Mouse (Mus musculus) stomach, embryonic 14.5 days (tissue): ENCODE data around the gene Ccser1. TPM values are rescaled to one million over a fixed set of nuclear protein-coding genes. Genes with fewer than 3 reads are reported as not detected.

Experiments
- ATAC-seq: fragments of 200-750 bp; cut with Nextera tagmentation; 2 replicates; pipeline ENCODE4 v1.8.0; 2017; ENCODE audit warnings: low read depth, moderate TSS enrichment; ENCODE audit not compliant: insufficient number of reproducible peaks, insufficient read depth, low FRiP score
- H3K27ac ChIP-seq: fragments of 300-500 bp; sonication (generic); 2 replicates; pipeline ENCODE4 v1.5.1; 2014; ENCODE audit warnings: mild to moderate bottlenecking, low read length, moderate library complexity, mixed read lengths
- H3K27me3 ChIP-seq: fragments of 300-500 bp; sonication (generic); 2 replicates; pipeline ENCODE4 v1.6.1; 2014; ENCODE audit warnings: low read length, control low read depth, mixed read lengths; ENCODE audit not compliant: control insufficient read depth, insufficient read depth
- H3K36me3 ChIP-seq: fragments of 300-500 bp; sonication (generic); 2 replicates; pipeline ENCODE4 v1.6.1; 2014; ENCODE audit warnings: mild to moderate bottlenecking, control low read depth, low read length, moderate library complexity, mixed read lengths; ENCODE audit not compliant: control insufficient read depth, insufficient read depth
- H3K4me1 ChIP-seq: fragments of 300-500 bp; sonication (generic); 2 replicates; pipeline ENCODE4 v1.6.1; 2014; ENCODE audit warnings: low read length, control low read depth, mixed read lengths; ENCODE audit not compliant: control insufficient read depth, insufficient read depth
- H3K4me2 ChIP-seq: fragments of 300-500 bp; sonication (generic); replicated peaks from 2 replicates; pipeline ENCODE4 v1.6.1; 2014; ENCODE audit warnings: low read depth, low read length, control low read depth
- H3K4me3 ChIP-seq: fragments of 300-500 bp; sonication (generic); 2 replicates; pipeline ENCODE4 v1.5.1; 2014; ENCODE audit warnings: low read depth, low read length, control low read depth
- H3K9ac ChIP-seq: fragments of 300-500 bp; sonication (generic); replicated peaks from 2 replicates; pipeline ENCODE4 v1.6.1; 2014; ENCODE audit warnings: low read depth, mild to moderate bottlenecking, control low read depth, low read length, moderate library complexity, mixed read lengths
- H3K9me3 ChIP-seq: fragments of 300-500 bp; sonication (generic); 2 replicates; pipeline ENCODE4 v1.6.1; 2016; ENCODE audit warnings: low read depth, low read length, control low read depth; ENCODE audit not compliant: control insufficient read depth
- WGBS: fragments of 180-500 bp; shearing (Covaris S2); extraction: QIAGEN DNeasy Blood & Tissue Kit; methylation state at CpG from one replicate; pipeline ENCODE4 v1.1.7; 2014; 5-methylcytosine and 5-hydroxymethylcytosine counted together
- polyA plus RNA-seq: library from polyadenylated mRNA; unstranded; fragments of >200 nt; fragmentation: Nextera tagmentation; extraction: Ambion mirVana; gene quantifications from 2 replicates; pipeline ENCODE4 v1.2.1, GENCODE M21; 2014

Gene Ccser1
- polyA plus RNA-seq, 1 experiment from 2014 or later, result 5.8 TPM

DNA sequence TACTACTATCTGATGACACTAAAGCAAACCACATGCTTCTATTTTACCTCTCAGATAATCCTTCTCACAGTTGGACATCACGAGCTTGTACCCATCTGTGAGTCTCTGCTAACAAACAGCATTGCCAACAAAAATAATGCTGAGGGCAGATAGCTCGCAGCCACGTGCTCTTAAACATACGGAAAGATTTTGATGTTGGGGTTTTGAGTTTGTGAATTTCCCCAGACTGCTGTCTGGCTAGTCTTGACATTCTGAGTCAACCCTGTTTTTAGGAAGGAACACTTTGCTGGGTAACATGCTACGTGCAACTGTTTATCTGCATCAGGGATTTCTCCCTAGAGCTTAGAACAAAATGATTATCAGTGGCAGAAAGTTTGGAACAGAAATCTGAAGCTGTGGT, 52.9 kb downstream of the Ccser1 start:
- H3K27me3 ChIP-seq, result no peaks in the 10 kb centered on the region
- no peaks in the 10 kb centered on the region for H3K9me3 ChIP-seq
- no peak overlapping the region for H3K4me3 ChIP-seq
- no peak overlapping the region for H3K27ac ChIP-seq
- no peak overlapping the region for H3K4me2 ChIP-seq
- no peak for ATAC-seq
- 66% methylated on average over 5 of the region's 5 CpGs for WGBS
- H3K4me1 ChIP-seq, result no peaks in the 10 kb centered on the region
- no peaks in the 10 kb centered on the region for H3K36me3 ChIP-seq
- H3K9ac ChIP-seq, result no peak overlapping the region

DNA sequence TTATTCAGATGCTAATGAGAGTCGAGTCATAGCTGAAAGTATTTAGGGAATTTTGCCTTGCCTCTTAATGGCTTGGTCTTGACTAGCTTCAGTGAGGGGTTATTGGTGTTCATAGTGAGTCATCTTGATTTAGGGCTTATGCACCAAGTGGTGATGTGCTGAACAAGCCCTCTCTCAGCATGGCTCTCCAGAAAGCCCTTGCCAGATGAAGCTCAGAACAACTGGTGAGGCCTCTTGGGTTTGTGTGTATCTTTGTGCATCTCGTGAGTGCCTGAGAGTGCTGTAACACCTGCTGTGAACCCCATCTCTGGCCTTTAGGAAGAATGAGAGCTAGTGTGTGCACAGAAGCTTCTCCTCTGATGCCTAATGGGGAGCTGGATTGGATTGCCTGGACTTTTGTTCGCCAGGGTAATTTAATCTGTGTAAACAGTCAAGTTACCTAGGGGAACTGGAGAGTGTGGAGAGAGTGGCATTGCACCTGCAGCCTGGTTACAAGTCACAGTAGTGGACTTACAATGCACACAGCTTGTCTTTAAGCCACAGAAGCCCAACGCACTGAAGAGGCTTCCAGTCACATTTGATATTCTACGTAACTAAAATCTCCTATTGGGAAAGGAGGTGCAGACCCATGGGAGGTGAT, 53.5 kb downstream of the Ccser1 start:
- Histone ChIP-seq H3K9me3 (no peaks in the 10 kb centered on the region), H3K9ac (no peak overlapping the region), H3K36me3 (no peaks in the 10 kb centered on the region), H3K27ac (no peak overlapping the region), H3K4me3 (no peak overlapping the region), H3K27me3 (no peaks in the 10 kb centered on the region), H3K4me2 (no peak overlapping the region), H3K4me1 (no peaks in the 10 kb centered on the region)
- ATAC-seq, result 0 out of 2 replicates have a peak, but pooled peaks have one; percentile 18
- WGBS, result 40% methylated on average over 5 of the region's 5 CpGs

DNA sequence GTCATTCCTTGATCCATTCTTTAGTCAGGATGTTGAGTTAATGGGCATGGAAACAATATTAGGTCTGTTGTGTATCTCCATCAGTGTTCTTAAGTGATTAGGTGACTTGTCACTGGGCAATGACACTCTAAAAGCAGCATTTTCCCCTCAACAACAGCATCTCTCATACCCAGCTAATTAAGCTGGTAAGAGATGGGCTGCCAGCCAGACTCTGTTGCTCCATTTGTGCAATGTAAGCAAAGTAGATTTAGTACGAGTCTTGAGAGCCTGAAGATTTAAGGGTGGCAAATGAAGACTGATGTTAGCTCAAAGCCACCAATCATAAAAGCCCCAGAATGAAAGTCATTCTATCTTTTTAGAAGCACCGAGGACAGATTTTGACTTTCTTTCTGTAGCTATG, 60.5 kb downstream of the Ccser1 start:
- no peak overlapping the region for H3K9ac ChIP-seq
- H3K36me3 ChIP-seq, result no peaks in the 10 kb centered on the region
- H3K4me2 ChIP-seq, result no peak overlapping the region
- ATAC-seq, result no peak
- no peaks in the 10 kb centered on the region for H3K4me1 ChIP-seq
- no peak overlapping the region for H3K4me3 ChIP-seq
- H3K9me3 ChIP-seq, result no peaks in the 10 kb centered on the region
- H3K27ac ChIP-seq, result no peak overlapping the region
- no peaks in the 10 kb centered on the region for H3K27me3 ChIP-seq
- WGBS, result 53% methylated on average over 2 of the region's 2 CpGs

DNA sequence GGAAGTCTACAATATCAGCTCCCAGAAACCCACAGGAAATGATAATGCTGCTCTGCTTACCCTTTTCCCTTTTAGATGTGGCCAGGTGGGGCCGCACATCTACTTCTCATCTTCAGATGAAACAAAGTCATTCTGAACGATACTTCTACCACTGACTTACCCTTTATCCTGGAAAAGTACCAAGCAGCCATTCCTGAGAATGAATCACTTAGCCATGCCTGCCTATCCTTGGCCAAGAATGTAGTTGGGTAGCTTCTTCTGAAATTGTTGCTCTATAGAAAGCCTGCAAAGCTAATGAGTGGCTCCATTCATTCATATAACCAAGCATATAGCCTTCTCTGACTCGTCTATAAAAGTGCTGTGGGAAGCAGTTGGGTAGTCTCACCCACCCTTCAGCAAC, 62.4 kb downstream of the Ccser1 start:
- H3K4me3 ChIP-seq, result no peak overlapping the region
- no peaks in the 10 kb centered on the region for H3K9me3 ChIP-seq
- no peaks in the 10 kb centered on the region for H3K27me3 ChIP-seq
- H3K27ac ChIP-seq, result no peak overlapping the region
- no peak overlapping the region for H3K4me2 ChIP-seq
- ATAC-seq, result no peak
- no peak overlapping the region for H3K9ac ChIP-seq
- no peaks in the 10 kb centered on the region for H3K4me1 ChIP-seq
- WGBS, result 92% methylated on average over 3 of the region's 3 CpGs
- no peaks in the 10 kb centered on the region for H3K36me3 ChIP-seq

DNA sequence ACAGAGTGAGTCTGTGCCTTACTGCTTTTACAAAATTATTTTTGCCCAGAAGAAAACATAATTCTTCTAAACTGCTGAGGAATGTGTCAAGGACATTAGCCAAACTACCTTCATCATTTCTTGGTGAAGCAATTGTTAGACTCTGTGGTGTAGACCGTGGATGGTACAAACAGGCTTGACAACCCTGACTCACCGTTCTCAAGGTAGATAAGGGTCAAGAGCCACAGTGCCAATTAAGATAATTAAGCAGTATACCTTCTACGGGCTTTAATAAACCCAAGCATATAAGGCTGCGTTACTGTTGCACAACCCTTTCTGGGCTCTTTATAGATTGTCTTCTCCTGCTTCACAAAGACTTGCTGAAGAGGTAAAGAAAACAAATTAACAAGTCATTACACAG, 66.4 kb downstream of the Ccser1 start:
- Histone ChIP-seq H3K4me3 (no peak overlapping the region), H3K27me3 (no peaks in the 10 kb centered on the region), H3K27ac (no peak overlapping the region), H3K4me1 (no peaks in the 10 kb centered on the region), H3K9me3 (no peaks in the 10 kb centered on the region), H3K9ac (no peak overlapping the region), H3K4me2 (no peak overlapping the region), H3K36me3 (no peaks in the 10 kb centered on the region)
- WGBS, result 56% methylated on average over 4 of the region's 4 CpGs
- no peak for ATAC-seq

DNA sequence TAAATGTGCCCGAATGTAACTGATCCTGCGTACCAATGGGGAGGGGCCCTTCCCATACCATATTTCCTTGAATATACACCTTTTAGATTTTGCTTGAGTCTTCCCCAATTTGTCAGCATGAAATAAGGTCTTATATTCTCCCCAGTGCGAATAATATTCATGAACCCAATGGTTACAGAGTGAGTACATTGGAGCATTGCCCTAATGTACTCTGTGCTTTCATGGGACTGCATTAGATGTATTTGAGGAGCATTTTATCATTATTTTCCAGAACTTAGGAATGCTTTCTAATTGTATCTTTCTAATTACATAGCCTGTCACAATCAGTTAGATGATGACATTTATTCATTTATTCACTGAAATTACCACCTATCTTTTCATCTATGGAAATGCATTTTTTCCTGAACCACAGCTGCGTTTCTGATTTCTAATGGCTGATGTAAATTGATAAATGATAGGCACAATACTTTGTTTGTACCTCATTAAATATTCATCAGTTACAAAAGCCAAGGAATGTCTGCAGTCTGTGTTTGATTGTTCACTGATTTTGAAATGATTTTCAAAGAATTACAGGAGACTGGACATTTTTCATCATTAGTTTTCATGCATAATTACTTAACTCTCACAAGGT, 67.8 kb downstream of the Ccser1 start:
- no peak for ATAC-seq
- H3K4me3 ChIP-seq, result no peak overlapping the region
- H3K9me3 ChIP-seq, result no peaks in the 10 kb centered on the region
- WGBS, result 76% methylated on average over 4 of the region's 4 CpGs
- H3K4me1 ChIP-seq, result no peaks in the 10 kb centered on the region
- H3K9ac ChIP-seq, result no peak overlapping the region
- H3K4me2 ChIP-seq, result no peak overlapping the region
- no peaks in the 10 kb centered on the region for H3K36me3 ChIP-seq
- no peak overlapping the region for H3K27ac ChIP-seq
- no peaks in the 10 kb centered on the region for H3K27me3 ChIP-seq

DNA sequence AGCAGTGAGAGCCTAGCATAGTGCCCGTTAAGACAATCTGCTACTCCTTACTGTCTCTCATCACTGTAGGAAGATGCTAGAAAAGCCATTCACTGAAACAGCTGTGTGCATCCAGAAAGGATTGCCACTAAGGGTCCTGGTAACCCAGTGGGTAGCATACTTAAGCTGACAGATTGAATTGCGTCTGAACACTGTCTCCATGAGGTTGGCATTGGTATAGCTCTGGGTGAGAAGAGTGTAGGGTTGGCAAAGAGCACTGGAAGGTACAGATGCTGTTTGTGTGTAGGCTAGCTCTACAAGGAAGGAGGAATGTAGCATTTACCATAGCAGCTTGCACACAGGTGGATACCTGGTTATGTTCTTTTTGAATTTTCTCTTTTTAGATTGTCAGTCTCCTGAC, 68.6 kb downstream of the Ccser1 start:
- no peak overlapping the region for H3K4me2 ChIP-seq
- H3K9ac ChIP-seq, result no peak overlapping the region
- H3K4me1 ChIP-seq, result no peaks in the 10 kb centered on the region
- no peaks in the 10 kb centered on the region for H3K9me3 ChIP-seq
- H3K27ac ChIP-seq, result no peak overlapping the region
- no peaks in the 10 kb centered on the region for H3K36me3 ChIP-seq
- no peak overlapping the region for H3K4me3 ChIP-seq
- ATAC-seq, result no peak
- no peaks in the 10 kb centered on the region for H3K27me3 ChIP-seq
- 89% methylated on average over 2 of the region's 2 CpGs for WGBS

DNA sequence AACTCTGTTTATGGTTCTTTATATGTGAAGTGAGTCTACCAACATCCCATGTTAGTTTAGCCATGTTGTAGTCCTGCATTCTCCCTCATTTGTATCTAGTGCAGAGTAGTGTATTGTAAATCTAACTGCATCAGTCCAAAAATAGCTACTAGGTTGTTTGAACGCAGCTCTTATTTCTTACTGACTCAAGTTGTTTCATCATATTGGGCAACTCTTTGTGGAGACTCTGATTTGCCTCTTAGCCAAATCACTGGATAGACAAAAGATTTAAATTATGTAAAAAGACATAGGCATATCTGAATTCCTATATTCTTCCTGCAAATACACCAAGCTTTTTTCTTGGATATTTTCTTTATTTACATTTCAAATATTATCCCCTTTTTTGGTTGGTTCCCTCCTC, 71.1 kb downstream of the Ccser1 start:
- Histone ChIP-seq H3K9me3 (no peaks in the 10 kb centered on the region), H3K27ac (no peak overlapping the region), H3K9ac (no peak overlapping the region), H3K36me3 (no peaks in the 10 kb centered on the region), H3K27me3 (no peaks in the 10 kb centered on the region), H3K4me1 (no peaks in the 10 kb centered on the region), H3K4me3 (no peak overlapping the region), H3K4me2 (no peak overlapping the region)
- WGBS, result 89% methylated on average over 1 of the region's 1 CpGs
- no peak for ATAC-seq

DNA sequence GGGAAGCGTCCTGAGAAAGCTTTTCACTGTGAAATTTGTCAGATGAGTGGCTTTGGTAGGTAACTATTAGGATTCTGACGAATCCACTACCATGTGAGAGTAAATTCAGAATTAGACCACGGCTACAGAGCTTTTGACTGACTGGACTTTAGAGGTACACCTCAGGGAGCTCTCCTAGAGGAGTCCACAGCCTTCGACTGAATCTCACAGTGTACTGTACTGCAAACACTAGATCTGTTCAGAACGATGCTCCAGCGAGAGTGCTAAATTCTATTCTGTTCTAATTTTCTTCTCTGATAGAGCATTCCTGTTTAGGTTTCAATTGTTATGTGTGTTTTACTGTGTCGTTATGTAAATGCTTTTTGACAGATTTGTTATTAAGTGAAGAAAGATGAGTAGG, 72.8 kb downstream of the Ccser1 start:
- Histone ChIP-seq H3K36me3 (no peaks in the 10 kb centered on the region), H3K27ac (no peak overlapping the region), H3K9me3 (no peaks in the 10 kb centered on the region), H3K4me3 (no peak overlapping the region), H3K4me2 (no peak overlapping the region), H3K9ac (no peak overlapping the region), H3K27me3 (no peaks in the 10 kb centered on the region), H3K4me1 (no peaks in the 10 kb centered on the region)
- no peak for ATAC-seq
- WGBS, result 73% methylated on average over 7 of the region's 7 CpGs
